Mouse (Mus musculus): ENCODE results near the gene Ugt1a8.

Gene Ugt1a8

DNA sequence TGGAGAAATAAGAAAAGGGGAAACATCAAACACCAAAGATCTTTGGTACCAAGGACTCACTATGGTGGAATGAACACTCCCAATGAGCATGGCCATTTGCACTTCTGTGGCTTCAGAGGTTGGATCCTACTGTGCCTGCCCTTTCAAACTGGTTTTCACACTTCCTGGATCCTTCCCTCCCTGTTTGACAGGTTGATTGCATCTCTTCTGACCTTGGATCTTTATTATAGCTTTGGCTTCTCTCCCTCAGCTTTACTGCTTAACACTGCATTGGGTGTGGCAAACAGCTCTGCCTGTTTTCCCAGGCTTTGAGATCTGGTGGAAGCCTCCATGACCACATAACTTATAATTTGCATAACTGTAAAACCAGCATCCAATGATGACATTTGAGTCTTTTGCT is 132.7 kb downstream of the Ugt1a8 start:
- peak; percentile 10 to 22 for DNase-seq (ENCODE audit: low spot score in 2 of 2)

DNA sequence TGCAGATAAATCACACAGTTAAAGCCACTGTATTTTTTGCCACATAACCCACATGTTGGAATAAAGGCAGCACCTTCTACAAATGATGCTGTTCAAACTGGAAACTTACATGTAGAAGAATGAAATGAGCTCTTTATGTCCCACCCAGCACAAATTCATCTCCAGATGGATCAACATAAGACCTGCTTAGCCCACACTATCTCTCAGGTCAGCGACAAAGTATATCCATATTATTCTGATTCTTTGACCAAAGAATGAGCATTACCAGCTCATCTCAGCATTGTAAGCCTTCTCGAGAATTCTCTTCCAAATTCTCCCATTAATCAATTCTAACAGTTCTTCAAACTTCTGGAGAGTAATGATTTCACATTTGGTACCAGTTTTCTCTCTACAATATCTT is 134.6 kb downstream of the Ugt1a8 start:
- no peak for DNase-seq (ENCODE audit: low spot score in 2 of 2)

DNA sequence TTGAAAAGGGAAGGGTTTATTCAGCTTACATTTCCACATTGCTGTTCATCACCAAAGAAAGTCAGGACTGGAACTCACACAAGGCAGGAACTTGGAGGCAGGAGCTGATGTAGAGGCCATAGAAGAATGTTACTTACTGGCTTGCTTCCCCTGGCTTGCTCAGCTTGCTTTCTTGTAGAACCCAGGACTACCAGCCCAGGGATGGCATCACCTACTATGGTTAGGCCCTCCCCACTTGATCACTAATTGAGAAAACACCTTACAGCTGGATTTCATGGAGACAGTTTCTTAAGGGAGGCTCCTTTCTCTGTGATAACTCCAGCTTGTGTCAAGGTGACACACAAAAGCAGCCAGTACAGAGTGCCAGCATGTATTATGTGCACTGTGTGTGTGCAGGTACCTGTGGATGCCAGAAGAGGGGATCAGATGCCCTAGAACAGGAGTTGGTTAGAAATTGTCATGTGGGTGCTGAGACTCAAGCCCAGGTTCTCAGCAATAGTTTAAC is 135.4 kb downstream of the Ugt1a8 start:
- peak; percentile 4 to 6 for DNase-seq (ENCODE audit: low spot score in 2 of 2)

GRCm38 (mm10) chr1:88223591-88223990 is 136.0 kb downstream of the Ugt1a8 start:
- DNase-seq (ENCODE audit: low spot score in 2 of 2): peak; percentile 7 to 11

DNA sequence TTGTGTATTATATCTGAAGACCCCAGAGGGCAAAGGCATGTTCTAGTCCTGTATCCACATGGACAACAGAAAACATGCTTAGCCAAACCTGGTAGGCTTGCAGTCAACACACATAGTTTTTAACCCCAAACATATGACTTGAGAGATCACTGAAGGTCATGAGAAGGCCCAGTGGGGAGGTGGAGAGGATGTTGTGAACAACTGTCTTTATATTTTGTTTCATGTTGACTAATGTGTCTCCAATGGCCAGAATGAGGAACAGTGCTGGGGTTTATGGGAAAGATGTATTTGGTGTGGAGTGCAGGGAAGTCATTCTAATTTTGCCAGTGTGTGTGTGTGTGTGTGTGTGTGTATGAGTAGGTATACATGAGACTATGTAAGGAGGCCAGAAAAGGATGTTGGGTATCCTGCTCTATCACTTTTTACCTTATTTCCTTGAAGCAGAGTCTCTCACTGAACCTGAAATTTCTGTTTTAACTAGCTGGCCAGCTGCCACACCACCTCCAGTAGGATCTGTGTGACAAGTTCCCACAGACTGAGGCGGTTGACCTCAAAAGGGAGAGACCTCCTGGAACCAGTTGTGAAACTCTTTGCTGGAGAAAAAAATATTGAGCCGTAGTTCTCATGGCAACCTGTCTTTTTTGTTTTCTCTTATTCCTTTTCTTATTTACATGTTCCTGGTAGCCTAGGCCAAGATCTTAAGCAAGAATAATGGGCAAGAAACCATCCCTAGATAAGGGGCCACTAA is 136.6 kb downstream of the Ugt1a8 start:
- DNase-seq (ENCODE audit: low spot score in 2 of 2): peak; percentile 28 to 47

DNA sequence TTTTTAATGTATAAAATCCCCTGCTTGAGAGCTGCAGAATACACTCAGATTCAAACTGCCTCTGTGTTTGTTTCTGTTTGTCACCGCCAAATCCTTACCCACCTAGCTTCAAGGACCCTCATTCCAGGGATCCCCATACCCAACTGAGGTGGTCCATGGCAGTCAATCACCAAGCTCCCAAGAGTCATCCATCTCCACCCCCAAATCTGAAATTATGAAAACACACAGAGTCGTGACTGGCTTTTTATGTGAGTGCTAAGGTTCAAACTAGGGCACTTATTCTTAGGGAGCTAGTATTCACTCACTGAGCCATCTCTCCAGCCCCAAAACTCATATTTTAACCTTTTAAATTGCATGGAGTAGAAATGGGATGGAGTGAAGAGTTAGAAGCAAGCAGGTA is 137.7 kb downstream of the Ugt1a8 start:
- peak; percentile 0 to 1 for DNase-seq (ENCODE audit: low spot score in 2 of 2)

- DNase-seq (ENCODE audit: low spot score in 2 of 2): peak; percentile 1
Measured at GRCm38 (mm10) chr1:88225741-88226140, 138.1 kb downstream of the Ugt1a8 start.

DNA sequence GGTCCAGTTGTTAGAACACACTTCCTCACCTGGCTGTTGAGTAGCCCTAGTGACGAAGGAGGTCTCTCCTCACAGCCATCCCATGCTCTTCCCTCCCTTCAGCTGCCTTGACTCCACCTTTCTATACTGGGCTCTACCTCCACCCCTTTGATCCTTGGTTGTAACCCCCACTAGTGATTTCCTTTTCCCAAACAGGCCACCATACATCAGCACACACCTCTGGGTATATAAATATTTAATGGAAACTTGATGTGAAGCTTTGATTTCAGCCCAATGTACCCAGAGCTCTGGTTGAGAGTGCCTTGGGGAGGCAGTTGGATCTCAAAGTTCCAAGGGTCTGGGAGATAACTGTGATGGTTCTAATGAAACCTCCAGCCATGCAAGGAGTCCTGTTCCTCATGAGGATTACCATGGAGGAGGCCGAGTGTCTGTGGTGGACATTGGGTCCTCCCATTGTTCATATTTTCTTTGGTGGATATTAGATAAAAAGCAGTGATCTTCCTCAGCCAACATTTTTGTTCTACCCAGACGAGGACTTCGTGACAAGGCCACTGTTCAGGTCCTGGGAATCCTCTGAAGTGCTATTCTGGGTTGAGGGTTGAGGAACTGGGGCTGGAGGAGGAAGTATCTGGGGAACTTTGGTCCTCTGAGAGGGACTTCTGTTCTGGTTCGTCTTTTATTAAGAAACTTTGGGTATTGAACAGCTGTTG is 139.2 kb downstream of the Ugt1a8 start, which contains the start of gene Mroh2a:
TSS of gene Mroh2a (plus strand) at position 317 of the 710 bp plus-strand sequence.
- DNase-seq (ENCODE audit: low spot score in 2 of 2): no peak

GRCm38 (mm10) chr1:88227482-88227881 is 139.9 kb downstream of the Ugt1a8 start:
- no peak for DNase-seq (ENCODE audit: low spot score in 2 of 2)

DNA sequence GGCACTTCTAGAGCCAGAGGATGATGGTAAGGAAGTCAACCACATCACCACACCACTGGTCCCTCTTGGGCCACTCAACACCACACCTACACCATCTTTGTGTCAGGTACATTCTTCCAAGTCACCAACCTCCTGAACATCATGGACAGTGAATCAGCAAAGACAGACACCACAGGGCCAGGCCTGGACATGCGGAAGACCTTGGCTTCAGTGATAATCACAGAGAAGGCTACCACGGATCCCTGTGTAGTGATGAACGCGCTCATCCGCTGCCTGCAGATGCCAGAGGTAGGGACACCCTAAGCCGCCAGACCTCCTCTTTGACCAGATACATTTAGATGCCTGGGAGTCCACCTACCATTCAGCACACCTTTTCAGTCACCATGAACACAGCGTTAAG is 140.5 kb downstream of the Ugt1a8 start:
- DNase-seq (ENCODE audit: low spot score in 2 of 2): no peak

GRCm38 (mm10) chr1:88229566-88229965 is 142.0 kb downstream of the Ugt1a8 start:
- DNase-seq (ENCODE audit: low spot score in 2 of 2): no peak

DNA sequence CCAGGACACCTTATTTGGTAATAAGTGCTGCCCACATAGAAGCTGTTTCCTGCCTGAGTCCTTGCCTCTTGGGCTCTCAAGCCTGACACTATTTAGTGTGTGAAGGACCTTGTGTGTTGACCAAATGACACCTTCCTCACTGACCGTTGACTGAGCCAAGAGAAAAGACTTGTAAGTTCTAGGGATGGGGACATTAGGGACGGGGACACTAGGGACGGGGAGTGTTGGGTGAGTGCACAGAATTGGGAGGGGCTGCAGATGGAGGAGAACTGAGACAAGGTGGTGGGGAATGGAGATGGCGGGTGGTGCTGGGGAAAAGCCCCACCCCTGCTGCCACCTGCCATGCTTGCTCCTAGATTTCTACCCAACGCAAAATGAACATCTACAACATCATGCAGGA is 142.4 kb downstream of the Ugt1a8 start:
- DNase-seq (ENCODE audit: low spot score in 2 of 2): no peak

DNA sequence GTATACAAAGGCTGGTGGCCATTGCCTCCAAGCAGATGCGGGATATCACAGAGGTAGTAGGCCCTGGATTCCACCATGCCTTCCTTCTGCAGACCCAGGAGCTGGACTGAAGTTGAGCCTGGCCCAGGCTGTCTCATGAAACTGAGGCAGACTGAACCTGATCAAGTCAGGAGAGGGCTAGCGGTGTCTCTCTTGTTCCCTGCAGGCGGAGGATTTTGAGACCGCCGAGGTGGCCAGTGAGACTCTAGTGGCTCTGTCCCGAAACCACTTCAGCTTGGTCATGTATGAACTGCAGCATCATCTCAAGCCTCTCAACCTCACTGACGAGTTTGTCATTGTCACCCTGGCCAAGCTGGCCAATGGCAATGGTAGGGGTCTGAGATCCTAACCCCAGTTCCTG is 142.8 kb downstream of the Ugt1a8 start:
- DNase-seq (ENCODE audit: low spot score in 2 of 2): no peak

- DNase-seq (ENCODE audit: low spot score in 2 of 2): no peak
Measured at GRCm38 (mm10) chr1:88230981-88231802, 143.6 kb downstream of the Ugt1a8 start.

DNA sequence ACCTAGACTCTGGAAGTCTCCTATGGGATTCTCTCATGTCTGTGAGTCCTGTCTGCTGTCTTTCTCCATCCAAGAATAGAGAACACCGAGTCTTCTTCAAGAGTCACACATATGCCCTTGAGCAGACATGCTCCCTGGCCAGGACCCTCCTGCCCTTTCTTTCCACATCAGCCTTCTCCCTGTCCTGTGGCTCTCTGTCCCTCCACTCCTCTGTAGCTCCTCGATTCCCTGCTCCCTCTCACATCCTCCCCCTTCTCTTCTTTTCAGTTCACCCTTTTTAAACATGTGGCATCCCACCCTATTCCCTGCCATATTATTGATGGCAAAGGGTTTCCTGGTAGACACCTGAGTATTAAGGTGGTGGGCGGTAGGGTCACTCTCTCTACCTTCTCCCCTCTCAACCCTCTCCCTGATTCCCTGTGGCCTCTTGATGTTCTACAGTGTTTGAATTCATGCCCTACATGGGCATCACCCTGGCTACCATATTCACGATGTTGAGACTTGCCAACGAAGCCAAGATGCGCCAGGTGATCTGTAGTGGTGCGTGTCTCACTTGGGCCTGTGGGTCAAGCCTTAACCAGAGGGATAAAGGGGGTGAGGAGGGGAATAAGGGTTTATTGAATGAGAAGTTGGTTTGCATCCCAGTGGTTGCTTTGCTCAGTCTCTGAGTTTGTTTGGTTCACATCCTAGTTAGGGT is 144.3 kb downstream of the Ugt1a8 start:
- no peak for DNase-seq (ENCODE audit: low spot score in 2 of 2)

DNA sequence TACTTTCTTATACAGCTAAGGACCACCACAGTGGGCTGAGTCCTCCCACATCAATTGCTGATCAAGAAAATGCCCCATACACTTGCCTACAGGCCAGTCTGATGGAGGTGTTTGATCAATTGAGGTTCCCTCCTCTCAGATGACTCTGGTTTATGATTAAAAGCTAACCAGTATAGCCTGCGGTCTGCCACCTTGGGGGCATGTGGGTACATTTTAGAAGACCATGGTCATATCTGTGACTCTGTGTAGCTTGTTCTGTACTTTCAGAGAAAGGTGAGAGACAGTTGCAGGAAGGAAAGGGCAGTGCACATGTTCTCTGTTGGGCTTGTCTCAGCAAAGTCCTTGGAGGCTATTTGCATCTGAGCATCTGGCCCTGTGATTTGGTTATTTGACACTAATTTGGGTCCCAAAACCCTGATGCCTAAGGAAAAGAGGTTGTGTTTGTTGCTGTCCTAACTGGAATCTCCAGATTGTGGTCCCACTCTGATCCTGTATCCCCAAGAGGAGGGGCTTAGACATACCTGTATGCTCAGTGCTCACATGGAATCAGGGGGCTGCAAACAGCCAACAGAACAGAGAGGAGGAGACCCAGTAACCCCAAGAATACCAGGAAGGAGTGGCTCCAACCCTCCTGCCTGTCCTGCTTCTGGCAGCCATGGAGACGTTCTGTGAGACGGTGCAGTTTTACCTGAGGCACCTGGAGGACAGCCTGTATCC is 145.2 kb downstream of the Ugt1a8 start:
- DNase-seq (ENCODE audit: low spot score in 2 of 2): no peak

- DNase-seq (ENCODE audit: low spot score in 2 of 2): no peak
Measured at GRCm38 (mm10) chr1:88233421-88234247, 146.0 kb downstream of the Ugt1a8 start.

- no peak for DNase-seq (ENCODE audit: low spot score in 2 of 2)
Measured at GRCm38 (mm10) chr1:88234248-88234610, 146.6 kb downstream of the Ugt1a8 start.

DNA sequence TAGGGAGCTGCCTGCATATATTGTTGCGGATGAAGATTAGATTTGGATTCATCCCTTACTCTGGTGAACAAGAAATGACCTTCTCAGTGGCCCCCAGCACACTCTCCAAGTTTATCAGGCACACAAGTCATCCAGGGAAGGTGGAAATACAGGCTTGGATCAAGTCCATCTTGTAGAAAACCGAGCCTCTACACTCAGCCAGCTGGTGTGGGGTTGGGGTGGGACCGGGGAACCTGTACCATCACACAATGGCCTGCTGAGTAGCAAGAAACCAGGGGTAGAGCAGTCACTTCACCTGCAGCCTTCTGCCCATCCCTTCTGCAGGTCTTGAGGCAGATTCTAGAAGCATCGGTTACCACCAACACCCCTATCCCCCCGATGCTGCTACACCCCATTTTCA is 147.0 kb downstream of the Ugt1a8 start:
- DNase-seq (ENCODE audit: low spot score in 2 of 2): no peak
